Mouse (Mus musculus): ENCODE measurements around the gene Gbp8.
"Not testable (repeated sequence)": the region's sequence is repeated elsewhere in the genome, so short reads cannot be mapped to it uniquely, and the experiment has no call there.

The Gbp8 gene

DNA sequence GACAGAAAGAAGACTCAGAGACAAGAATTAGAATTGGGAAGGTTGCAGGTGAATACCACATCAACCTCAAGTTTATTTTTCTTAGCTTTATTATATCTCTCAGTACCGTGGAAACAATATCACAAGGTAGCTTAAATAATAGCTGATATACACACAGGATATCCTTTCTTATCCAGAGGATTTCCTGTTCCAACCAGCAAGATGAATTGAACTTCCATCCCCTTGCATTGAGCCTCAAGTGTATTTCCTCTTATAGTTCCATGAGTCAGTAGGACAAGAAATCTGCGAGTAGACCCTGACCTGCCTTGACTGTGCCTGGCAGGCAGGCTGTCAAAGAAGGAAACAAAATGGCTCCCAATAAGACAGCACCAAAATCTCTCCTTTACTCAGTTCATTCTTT, 23.6 kb downstream of the Gbp8 start:
- peaks cover 32% of the 10 kb centered on the region for H3K9me3 ChIP-seq (ENCODE audit: low read length)
- TF ChIP-seq NANOG (IDR thresholded peaks at IDR 0.05; ENCODE audit: borderline replicate concordance, low read length) (no peak), POU5F1 (IDR thresholded peaks at IDR 0.05; ENCODE audit: borderline replicate concordance, low read length) (no peak), CTCF (conservative IDR thresholded peaks at IDR 0.05; ENCODE audit: low read length) (no peak)
- H3K4me3 ChIP-seq (replicated peaks; ENCODE audit: low read length): no peak overlapping the region
- H3K27me3 ChIP-seq (ENCODE audit: insufficient read depth, low read length): no peaks in the 10 kb centered on the region
- no peaks in the 10 kb centered on the region for H3K36me3 ChIP-seq (ENCODE audit: insufficient read depth, low read length)
- H3K4me1 ChIP-seq (replicated peaks; ENCODE audit: low read depth, low read length): no peaks in the 10 kb centered on the region; the same call in 1 of the 2 replicates

DNA sequence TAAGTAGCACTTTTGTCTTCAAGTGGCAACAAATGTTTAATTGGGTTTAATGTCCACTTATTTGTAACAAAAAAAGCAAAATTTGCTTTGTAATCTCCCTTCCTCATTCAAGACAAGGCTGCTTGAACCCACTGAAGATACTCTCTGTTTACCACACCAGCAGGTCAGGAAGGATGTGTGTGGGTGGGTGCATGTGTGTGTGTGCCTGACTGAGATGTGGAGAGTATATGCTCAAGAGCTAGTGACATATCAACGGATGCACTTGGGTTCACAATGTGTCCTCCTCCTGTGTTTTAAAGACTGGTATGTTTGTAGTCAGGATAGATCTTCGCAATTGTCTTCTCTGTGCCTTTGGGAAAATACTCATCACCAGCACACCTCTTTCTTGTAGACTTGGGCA, 24.6 kb downstream of the Gbp8 start:
- H3K27me3 ChIP-seq (ENCODE audit: insufficient read depth, low read length): no peaks in the 10 kb centered on the region
- no peak for TF ChIP-seq NANOG (IDR thresholded peaks at IDR 0.05; ENCODE audit: borderline replicate concordance, low read length)
- no peak for TF ChIP-seq CTCF (conservative IDR thresholded peaks at IDR 0.05; ENCODE audit: low read length)
- no peak for TF ChIP-seq POU5F1 (IDR thresholded peaks at IDR 0.05; ENCODE audit: borderline replicate concordance, low read length)
- H3K4me3 ChIP-seq (replicated peaks; ENCODE audit: low read length): no peak overlapping the region
- H3K9me3 ChIP-seq (ENCODE audit: low read length): peaks cover 32% of the 10 kb centered on the region
- H3K36me3 ChIP-seq (ENCODE audit: insufficient read depth, low read length): no peaks in the 10 kb centered on the region
- H3K4me1 ChIP-seq (replicated peaks; ENCODE audit: low read depth, low read length): peaks cover 6% of the 10 kb centered on the region; the same call in 1 of the 2 replicates

DNA sequence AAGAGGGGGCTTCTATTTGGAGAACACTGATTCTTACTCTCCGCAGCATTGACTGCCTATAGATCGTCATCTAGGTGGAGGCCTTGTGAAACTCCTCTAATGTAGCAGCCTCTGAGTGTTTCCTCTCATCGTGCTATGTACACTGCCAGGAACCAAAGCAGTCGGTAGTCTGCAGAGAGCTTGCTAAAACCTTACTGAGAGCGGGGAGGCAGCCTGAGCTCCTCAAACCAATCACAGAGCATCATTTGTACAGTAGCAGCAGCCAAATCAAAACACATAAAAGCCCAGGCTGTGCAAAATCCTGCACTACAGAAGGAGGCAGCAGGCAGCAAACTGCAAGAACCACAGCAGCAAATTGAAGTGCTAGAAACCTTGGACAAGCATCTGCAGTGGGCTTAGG, 25.7 kb downstream of the Gbp8 start:
- TF ChIP-seq POU5F1 (IDR thresholded peaks at IDR 0.05; ENCODE audit: borderline replicate concordance, low read length) (no peak), CTCF (conservative IDR thresholded peaks at IDR 0.05; ENCODE audit: low read length) (no peak)
- Histone ChIP-seq H3K9me3 (ENCODE audit: low read length) (peaks cover 32% of the 10 kb centered on the region), H3K27me3 (ENCODE audit: insufficient read depth, low read length) (no peaks in the 10 kb centered on the region), H3K36me3 (ENCODE audit: insufficient read depth, low read length) (no peaks in the 10 kb centered on the region), H3K4me3 (replicated peaks; ENCODE audit: low read length) (no peak overlapping the region), H3K4me1 (replicated peaks; ENCODE audit: low read depth, low read length) (peaks cover 11% of the 10 kb centered on the region; the same call in 1 of the 2 replicates)

DNA sequence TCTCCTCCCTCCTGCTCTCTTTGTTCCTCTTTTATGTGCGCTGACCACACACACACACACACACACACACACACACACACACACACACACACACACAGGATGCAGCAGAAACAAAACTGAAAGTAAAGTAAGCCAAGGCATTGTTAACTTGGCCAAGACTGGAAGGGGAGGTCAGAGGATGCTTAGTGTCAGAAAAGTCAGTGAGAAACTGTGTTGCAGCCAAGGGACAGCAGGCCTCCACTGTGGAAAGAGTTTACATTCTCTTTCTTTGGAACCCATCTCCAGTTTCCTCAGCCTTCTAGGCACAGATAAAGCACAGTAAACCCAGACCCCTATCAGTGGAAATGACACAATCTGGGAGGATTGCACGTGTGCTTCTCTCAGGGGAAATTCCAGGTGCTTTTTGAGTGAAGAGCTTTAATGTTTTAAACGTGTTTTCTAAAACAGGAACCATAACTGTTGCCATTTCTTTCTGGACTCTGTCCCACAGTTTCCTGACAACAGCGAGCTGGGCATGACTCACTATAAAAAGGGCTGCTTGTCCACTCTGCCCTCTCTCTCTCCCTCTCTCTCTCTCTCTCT, 29.0 kb downstream of the Gbp8 start:
- peaks cover 32% of the 10 kb centered on the region for H3K9me3 ChIP-seq (ENCODE audit: low read length)
- peaks cover 11% of the 10 kb centered on the region; the same call in 1 of the 2 replicates for H3K4me1 ChIP-seq (replicated peaks; ENCODE audit: low read depth, low read length)
- not testable (repeated sequence) for H3K36me3 ChIP-seq (ENCODE audit: insufficient read depth, low read length); H3K27me3 ChIP-seq (ENCODE audit: insufficient read depth, low read length); H3K4me3 ChIP-seq (replicated peaks; ENCODE audit: low read length)

DNA sequence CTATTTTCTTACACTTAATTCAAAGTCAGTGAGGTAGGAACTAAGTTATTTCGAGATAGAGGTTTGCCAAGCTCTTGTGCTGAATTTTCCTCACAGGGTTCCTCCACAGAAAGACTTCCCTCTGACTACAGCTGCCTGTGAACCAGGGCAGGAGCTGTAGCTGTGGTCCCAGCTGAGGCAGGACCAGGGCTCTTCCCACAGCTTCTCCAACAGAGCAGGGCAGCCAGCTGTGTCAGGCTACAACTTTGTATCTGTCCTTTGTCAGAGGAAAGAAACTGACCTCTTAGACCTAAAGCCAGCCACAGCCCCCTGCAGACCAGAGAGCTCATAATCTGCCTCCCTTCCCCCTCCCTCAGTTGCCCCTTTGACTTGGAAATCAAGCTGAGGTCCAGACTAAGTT, 29.6 kb downstream of the Gbp8 start:
- H3K4me3 ChIP-seq (replicated peaks; ENCODE audit: low read length); H3K27me3 ChIP-seq (ENCODE audit: insufficient read depth, low read length); H3K36me3 ChIP-seq (ENCODE audit: insufficient read depth, low read length): not testable (repeated sequence)
- peaks cover 11% of the 10 kb centered on the region; the same call in 1 of the 2 replicates for H3K4me1 ChIP-seq (replicated peaks; ENCODE audit: low read depth, low read length)
- peaks cover 30% of the 10 kb centered on the region for H3K9me3 ChIP-seq (ENCODE audit: low read length)

DNA sequence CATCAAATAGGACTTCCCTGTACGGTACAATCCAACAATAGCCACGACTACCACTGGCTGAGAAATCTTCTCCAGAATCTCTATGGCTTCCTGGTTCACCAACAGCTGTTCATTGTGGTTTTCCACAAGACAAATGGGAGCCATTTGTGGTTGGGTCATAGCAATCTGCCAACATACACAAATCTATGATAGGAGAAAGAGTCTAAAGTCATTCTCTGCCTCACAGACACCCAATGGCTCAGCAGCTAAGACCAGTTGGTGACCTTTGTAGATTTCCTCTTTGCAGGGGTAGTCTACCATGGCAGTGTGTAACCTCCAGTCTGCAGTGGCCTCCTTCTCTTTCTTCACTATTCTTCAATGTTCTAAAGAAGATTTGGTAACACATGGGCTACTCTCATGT, 33.7 kb downstream of the Gbp8 start:
- H3K9me3 ChIP-seq (ENCODE audit: low read length); H3K36me3 ChIP-seq (ENCODE audit: insufficient read depth, low read length); H3K27me3 ChIP-seq (ENCODE audit: insufficient read depth, low read length); H3K4me3 ChIP-seq (replicated peaks; ENCODE audit: low read length): not testable (repeated sequence)
- H3K4me1 ChIP-seq (replicated peaks; ENCODE audit: low read depth, low read length): peaks cover 11% of the 10 kb centered on the region; the same call in 1 of the 2 replicates

DNA sequence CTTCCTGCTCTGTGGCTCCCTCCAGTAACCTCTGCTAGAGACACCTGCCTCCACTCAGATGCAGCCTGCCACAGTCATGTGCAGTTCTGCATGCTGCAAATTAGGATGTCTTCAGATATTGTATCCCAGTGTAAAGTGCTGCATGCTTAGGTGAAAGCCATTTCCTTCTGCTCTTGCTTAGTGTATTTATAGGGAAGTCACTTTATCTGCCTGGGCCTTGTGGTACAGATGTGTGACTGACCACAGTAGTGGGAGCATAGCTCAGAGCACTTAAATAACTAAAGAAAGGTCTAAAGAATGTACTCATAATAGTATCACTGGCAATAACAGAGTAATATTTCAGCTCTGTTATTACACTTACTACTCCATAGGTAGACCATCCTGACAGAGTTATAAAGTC, 57.4 kb downstream of the Gbp8 start:
- Histone ChIP-seq H3K9me3 (ENCODE audit: low read length) (peaks cover 12% of the 10 kb centered on the region), H3K4me3 (replicated peaks; ENCODE audit: low read length) (no peak overlapping the region), H3K4me1 (replicated peaks; ENCODE audit: low read depth, low read length) (no peaks in the 10 kb centered on the region), H3K27me3 (ENCODE audit: insufficient read depth, low read length) (no peaks in the 10 kb centered on the region), H3K36me3 (ENCODE audit: insufficient read depth, low read length) (no peaks in the 10 kb centered on the region)
- no peak for TF ChIP-seq POU5F1 (IDR thresholded peaks at IDR 0.05; ENCODE audit: borderline replicate concordance, low read length)
- no peak for TF ChIP-seq CTCF (conservative IDR thresholded peaks at IDR 0.05; ENCODE audit: low read length)
- no peak for TF ChIP-seq NANOG (IDR thresholded peaks at IDR 0.05; ENCODE audit: borderline replicate concordance, low read length)

DNA sequence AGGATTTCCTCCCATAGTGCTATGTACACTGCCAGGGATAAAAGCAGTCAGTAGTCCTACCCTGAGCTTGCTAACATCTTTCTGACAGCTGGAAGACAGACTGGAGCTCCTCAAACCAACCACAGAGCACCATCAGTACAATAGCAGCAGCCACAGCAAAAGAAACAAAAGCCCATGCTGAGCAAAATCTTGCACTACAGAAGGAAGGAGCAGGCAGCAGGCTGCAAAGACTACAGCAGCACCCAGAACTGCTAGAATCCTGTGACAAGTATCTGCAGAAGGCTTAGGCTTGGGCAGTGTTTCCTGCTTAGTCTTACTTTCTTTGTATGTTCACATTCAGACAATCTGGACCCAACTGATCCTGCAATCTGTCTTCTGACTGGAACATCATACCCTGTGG, 71.0 kb downstream of the Gbp8 start:
- H3K4me1 ChIP-seq (replicated peaks; ENCODE audit: low read depth, low read length); H3K36me3 ChIP-seq (ENCODE audit: insufficient read depth, low read length): not testable (repeated sequence)

DNA sequence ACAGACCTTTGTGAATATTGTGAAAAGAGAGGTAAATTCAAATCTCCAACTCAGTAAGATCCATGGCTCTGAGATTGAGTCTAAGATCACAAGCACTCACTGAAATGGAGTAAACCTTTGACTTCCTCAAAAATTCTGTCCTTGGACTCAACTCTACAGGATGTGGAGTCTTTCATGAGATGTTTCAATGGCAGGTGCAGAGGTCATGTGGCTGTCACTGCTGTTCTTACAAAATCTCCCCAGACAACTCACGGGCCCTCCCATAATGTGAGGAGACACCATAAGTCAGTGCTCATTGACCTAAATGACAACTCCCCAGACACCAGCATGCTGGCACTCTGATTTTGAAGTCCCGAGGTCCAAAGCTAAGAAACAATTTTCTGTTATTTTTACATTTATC, 74.9 kb downstream of the Gbp8 start:
- H3K4me1 ChIP-seq (replicated peaks; ENCODE audit: low read depth, low read length); H3K4me3 ChIP-seq (replicated peaks; ENCODE audit: low read length); H3K9me3 ChIP-seq (ENCODE audit: low read length); H3K36me3 ChIP-seq (ENCODE audit: insufficient read depth, low read length); H3K27me3 ChIP-seq (ENCODE audit: insufficient read depth, low read length): not testable (repeated sequence)

More for the DNA sequence above, 71.0 kb downstream of the Gbp8 start:
- H3K4me3 ChIP-seq (replicated peaks; ENCODE audit: low read length); H3K9me3 ChIP-seq (ENCODE audit: low read length); H3K27me3 ChIP-seq (ENCODE audit: insufficient read depth, low read length): not testable (repeated sequence)

DNA sequence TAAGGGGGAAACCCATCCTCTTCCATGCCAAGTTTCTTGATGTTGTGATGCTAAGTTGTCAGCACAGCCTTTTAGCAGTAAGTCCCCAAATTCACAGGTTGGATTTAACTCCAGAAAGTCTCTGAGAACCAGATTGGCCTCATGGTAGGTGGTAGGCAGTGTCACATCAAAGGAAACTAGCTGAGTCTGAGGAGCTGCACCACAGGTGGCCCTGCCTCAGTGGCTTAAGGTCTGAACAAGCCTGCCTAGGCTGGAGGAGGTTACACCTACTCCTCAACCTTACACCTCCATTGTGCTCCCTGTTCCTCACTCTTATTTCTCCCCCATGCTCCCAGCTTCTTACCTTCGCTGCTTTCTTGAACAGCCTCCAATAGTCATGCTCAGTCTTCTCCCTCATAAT, 76.0 kb downstream of the Gbp8 start:
- no peak for TF ChIP-seq NANOG (IDR thresholded peaks at IDR 0.05; ENCODE audit: borderline replicate concordance, low read length)
- TF ChIP-seq POU5F1 (IDR thresholded peaks at IDR 0.05; ENCODE audit: borderline replicate concordance, low read length): no peak
- no peak for TF ChIP-seq CTCF (conservative IDR thresholded peaks at IDR 0.05; ENCODE audit: low read length)
- no peaks in the 10 kb centered on the region for H3K36me3 ChIP-seq (ENCODE audit: insufficient read depth, low read length)
- no peaks in the 10 kb centered on the region for H3K4me1 ChIP-seq (replicated peaks; ENCODE audit: low read depth, low read length)

DNA sequence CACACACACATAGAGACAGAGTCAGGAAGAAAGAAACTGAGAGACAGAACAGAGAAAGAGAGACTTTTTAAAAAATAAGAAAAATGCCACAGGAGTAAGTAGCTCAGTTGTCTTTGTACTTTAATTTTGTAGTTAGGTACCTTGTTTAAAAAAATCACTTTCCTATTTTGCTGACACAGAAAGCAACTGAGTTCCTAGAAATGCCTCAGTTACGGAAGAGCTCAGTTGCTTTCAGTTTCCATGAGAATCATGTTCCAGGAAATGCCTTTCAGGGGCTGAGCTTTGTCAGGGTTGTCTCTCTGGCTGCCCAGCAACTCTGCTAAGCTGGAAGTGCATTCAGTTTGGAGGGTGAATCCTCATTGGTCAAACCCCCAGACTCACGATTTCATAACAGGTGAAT, 76.9 kb downstream of the Gbp8 start:
- not testable (repeated sequence) for H3K36me3 ChIP-seq (ENCODE audit: insufficient read depth, low read length); H3K9me3 ChIP-seq (ENCODE audit: low read length); H3K4me3 ChIP-seq (replicated peaks; ENCODE audit: low read length); H3K4me1 ChIP-seq (replicated peaks; ENCODE audit: low read depth, low read length); H3K27me3 ChIP-seq (ENCODE audit: insufficient read depth, low read length)

More for the DNA sequence above, 76.0 kb downstream of the Gbp8 start:
- Histone ChIP-seq H3K4me3 (replicated peaks; ENCODE audit: low read length) (no peak overlapping the region), H3K27me3 (ENCODE audit: insufficient read depth, low read length) (no peaks in the 10 kb centered on the region), H3K9me3 (ENCODE audit: low read length) (no peaks in the 10 kb centered on the region)
